Mouse (Mus musculus): ENCODE data around the gene Stag2. TPM values are rescaled to one million over a fixed set of nuclear protein-coding genes. Genes with fewer than 3 reads are reported as not detected.

Gene Stag2
- polyA plus RNA-seq, 1 experiment from 2014 or later: 41.7 TPM

Other genes with a start within 250 kb of the Stag2 start
- gene Thoc2, start 228.6 kb upstream of the Stag2 start, polyA plus RNA-seq (2015; fragmentation: Nextera tagmentation; extraction: Ambion mirVana): 73.2 and 82.9 TPM in 2 replicates
- gene Xiap, start 89.6 kb upstream of the Stag2 start, polyA plus RNA-seq (2015; fragmentation: Nextera tagmentation; extraction: Ambion mirVana): 12.0 and 14.7 TPM in 2 replicates

Measured in kidney, embryonic 16.5 days (tissue).